Comparison of ENCODE assay signal across 23 mouse cellular contexts in the genomic region with DNA sequence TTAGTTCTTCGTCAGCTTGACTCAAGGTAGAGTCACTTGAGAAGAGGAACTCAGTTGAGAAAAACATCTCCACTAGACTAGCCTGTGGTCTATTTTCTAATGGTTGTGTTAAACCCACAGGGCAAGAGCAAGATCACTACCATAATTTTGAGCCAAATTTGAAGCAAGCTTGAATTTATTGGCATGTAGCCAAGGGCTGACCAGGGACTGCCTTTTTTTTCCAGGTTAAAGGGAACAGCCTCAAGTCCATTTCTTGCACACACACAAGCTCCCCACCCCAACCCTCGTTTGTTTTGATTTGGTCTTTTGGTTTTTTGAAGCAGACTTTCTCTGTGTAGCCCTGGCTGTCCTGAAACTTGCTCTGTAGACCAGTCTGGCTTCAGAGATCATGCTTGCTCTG.
"Had no signal": no experiment of that assay in that cellular context is flagged by ENCODE, and none has a peak within 500 bp of the region (broad histone marks: within the 10 kb centered on the region; RNA-seq: fewer than 3 reads in every experiment).

No protein-coding gene starts in this region.

- H3K4me3 ChIP-seq: heart, adult 2 months; heart, embryonic 13.5 days; heart, embryonic 15.5 days; hindbrain, embryonic 12.5 days; intestine, embryonic 15.5 days; layer of hippocampus, adult 2 months; left cerebral cortex, adult 2 months; limb, embryonic 10.5 days; limb, embryonic 12.5 days; liver, embryonic 13.5 days had no signal

- H3K36me3 ChIP-seq: heart, embryonic 13.5 days; heart, embryonic 15.5 days; hindbrain, embryonic 12.5 days; intestine, embryonic 15.5 days; limb, embryonic 10.5 days; limb, embryonic 12.5 days; liver, embryonic 13.5 days had no signal

- H3K27ac ChIP-seq: heart, adult 2 months; heart, embryonic 13.5 days; heart, embryonic 15.5 days; hindbrain, embryonic 12.5 days; hindbrain, embryonic 14.5 days; intestine, embryonic 15.5 days; layer of hippocampus, adult 2 months; left cerebral cortex, adult 2 months; limb, embryonic 10.5 days; limb, embryonic 12.5 days; liver, embryonic 13.5 days had no signal

- DNase-seq: gastrocnemius, postnatal 14 days; gastrocnemius, postnatal 36 days; heart, adult 11 months; heart, adult 2 months; heart, postnatal 14 days; heart, postnatal 36 days; kidney, adult 18-20 months; kidney, adult 9 months; liver; liver, embryonic 13.5 days had no signal

- H3K4me1 ChIP-seq: hindbrain, embryonic 12.5 days; intestine, embryonic 15.5 days; limb, embryonic 12.5 days; liver, embryonic 13.5 days had no signal

- H3K4me2 ChIP-seq: heart, embryonic 11.5 days; heart, embryonic 13.5 days; heart, embryonic 15.5 days; hindbrain, embryonic 12.5 days; hindbrain, embryonic 14.5 days; intestine, embryonic 15.5 days; limb, embryonic 12.5 days; liver, embryonic 13.5 days had no signal

- H3K27me3 ChIP-seq: heart, embryonic 13.5 days; heart, embryonic 15.5 days; hindbrain, embryonic 12.5 days; intestine, embryonic 15.5 days; limb, embryonic 12.5 days; liver, embryonic 13.5 days had no signal

- ATAC-seq: hindbrain, embryonic 16.5 days; inflammation-experienced regulatory T-cells, adult 6 months; intestine, embryonic 15.5 days; intestine, postnatal 0 days had no signal

- H3K9me3 ChIP-seq: heart, embryonic 13.5 days; heart, embryonic 15.5 days; hindbrain, embryonic 12.5 days; intestine, embryonic 15.5 days; limb, embryonic 10.5 days; limb, embryonic 12.5 days; liver, embryonic 13.5 days had no signal

- H3K9ac ChIP-seq: heart, embryonic 13.5 days; heart, embryonic 15.5 days; hindbrain, embryonic 12.5 days; hindbrain, embryonic 14.5 days; intestine, embryonic 15.5 days; limb, embryonic 12.5 days; liver, embryonic 13.5 days had no signal
